Mouse (Mus musculus): ENCODE measurements around the gene Cep19. TPM values are rescaled to one million over a fixed set of nuclear protein-coding genes. Genes with fewer than 3 reads are reported as not detected.

The Cep19 gene
- polyA plus RNA-seq, 1 experiment from 2014 or later, result 18.3 TPM

DNA sequence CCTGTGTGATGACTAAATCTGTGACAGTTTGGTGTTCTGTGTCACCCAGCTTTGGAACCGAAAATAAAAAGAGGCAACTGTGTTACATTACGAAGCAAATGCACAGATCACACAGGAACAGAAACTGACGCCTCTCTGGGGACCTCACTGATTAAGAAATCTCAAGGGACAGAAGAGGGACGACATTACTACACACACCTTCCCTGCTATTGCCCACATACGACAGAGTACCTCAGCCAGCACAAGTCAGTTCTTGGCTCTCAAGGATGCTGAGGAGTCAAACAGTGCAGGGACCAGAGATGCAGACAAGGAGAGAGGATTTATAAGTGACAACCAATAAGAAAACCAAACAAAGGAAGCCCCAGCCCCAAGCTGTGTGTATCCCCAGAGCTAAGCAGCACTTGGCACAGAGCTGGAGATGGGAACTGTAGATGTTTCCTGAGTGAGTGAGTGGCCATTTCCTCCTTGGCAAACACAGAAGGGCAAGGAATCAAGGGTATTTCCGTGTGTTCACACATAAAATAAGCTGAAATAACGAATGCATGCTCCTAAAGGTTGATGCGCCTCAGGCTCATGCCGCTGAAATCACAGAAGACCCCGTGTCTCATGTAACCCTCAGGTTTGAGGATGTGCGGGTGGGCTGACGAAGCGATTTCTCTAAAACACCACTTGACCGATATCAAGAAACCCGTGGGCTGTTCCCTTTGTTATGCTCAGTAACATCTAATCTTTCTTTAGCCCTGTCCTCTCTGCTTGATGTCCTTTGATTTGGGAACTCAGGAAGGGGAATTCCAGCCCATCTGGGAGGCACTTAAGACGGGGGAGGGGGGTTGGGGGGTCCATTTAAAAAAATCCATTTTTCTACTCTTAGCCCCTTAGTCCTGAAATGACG lies 25.1 kb downstream of the Cep19 start:
- Histone ChIP-seq H3K4me2 (no peak overlapping the region), H3K9ac (no peak overlapping the region), H3K4me1 (peaks cover 4% of the 10 kb centered on the region), H3K4me3 (no peak overlapping the region), H3K27ac (replicated peaks) (peak overlapping the region; percentile 8; the same call in 1 of the 2 replicates), H3K27me3 (replicated peaks) (no peaks in the 10 kb centered on the region), H3K36me3 (no peaks in the 10 kb centered on the region), H3K9me3 (no peaks in the 10 kb centered on the region)
- no peak for ATAC-seq (ENCODE audit: extremely low read depth, insufficient number of reproducible peaks, low FRiP score, low TSS enrichment)
- WGBS, result 48% methylated on average over 17 of the region's 17 CpGs

DNA sequence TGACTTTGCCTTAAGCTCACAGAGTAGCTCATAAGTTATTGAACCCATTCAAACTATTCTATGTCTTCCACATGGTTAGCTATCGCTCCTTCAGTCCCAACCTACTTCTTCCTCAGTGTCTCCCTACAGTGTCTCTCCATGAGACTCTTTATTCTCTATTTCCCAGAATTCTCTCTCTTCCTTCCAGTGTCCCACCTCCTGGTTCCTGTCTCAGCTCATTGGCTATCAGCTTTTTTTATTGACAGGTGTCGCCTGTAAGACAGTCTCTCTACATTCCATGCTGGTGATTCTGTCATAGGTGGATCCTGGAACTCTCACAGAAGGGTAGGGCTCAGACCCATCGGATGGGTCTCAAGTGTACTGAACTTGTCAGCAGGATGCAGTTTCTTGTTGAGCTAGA lies 25.8 kb downstream of the Cep19 start:
- no peak overlapping the region for H3K9ac ChIP-seq
- no peak overlapping the region for H3K4me3 ChIP-seq
- H3K36me3 ChIP-seq, result no peaks in the 10 kb centered on the region
- H3K27ac ChIP-seq (replicated peaks), result no peak overlapping the region
- peaks cover 10% of the 10 kb centered on the region for H3K4me1 ChIP-seq
- H3K9me3 ChIP-seq, result no peaks in the 10 kb centered on the region
- H3K27me3 ChIP-seq (replicated peaks), result no peaks in the 10 kb centered on the region
- no peak for ATAC-seq (ENCODE audit: extremely low read depth, insufficient number of reproducible peaks, low FRiP score, low TSS enrichment)
- no peak overlapping the region for H3K4me2 ChIP-seq
- 81% methylated on average over 3 of the region's 3 CpGs for WGBS

DNA sequence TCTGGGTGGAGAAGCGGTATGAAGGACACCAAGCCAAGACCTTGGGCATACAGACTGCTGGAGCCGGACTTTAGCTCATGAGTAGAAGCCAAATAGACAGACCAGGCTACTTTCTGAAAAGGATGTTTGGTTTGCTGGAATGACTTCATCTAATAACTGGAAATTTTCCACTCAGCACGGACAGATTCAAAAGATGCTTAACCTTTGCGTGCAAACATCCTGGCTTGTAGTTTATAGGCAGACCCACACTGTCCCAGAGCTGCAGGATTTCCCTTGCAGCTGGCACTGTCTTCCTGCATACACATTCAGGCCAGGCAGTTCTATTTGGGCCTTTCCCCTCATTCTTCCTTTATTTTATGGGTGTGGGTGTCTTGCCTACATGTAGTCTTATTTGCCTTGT lies 27.4 kb downstream of the Cep19 start:
- Histone ChIP-seq H3K36me3 (no peaks in the 10 kb centered on the region), H3K27ac (replicated peaks) (peak overlapping the region; percentile 66), H3K4me1 (peaks cover 10% of the 10 kb centered on the region), H3K9ac (no peak overlapping the region), H3K9me3 (no peaks in the 10 kb centered on the region), H3K27me3 (replicated peaks) (no peaks in the 10 kb centered on the region), H3K4me2 (no peak overlapping the region), H3K4me3 (no peak overlapping the region)
- ATAC-seq (ENCODE audit: extremely low read depth, insufficient number of reproducible peaks, low FRiP score, low TSS enrichment), result no peak
- 71% methylated on average over 4 of the region's 4 CpGs for WGBS

DNA sequence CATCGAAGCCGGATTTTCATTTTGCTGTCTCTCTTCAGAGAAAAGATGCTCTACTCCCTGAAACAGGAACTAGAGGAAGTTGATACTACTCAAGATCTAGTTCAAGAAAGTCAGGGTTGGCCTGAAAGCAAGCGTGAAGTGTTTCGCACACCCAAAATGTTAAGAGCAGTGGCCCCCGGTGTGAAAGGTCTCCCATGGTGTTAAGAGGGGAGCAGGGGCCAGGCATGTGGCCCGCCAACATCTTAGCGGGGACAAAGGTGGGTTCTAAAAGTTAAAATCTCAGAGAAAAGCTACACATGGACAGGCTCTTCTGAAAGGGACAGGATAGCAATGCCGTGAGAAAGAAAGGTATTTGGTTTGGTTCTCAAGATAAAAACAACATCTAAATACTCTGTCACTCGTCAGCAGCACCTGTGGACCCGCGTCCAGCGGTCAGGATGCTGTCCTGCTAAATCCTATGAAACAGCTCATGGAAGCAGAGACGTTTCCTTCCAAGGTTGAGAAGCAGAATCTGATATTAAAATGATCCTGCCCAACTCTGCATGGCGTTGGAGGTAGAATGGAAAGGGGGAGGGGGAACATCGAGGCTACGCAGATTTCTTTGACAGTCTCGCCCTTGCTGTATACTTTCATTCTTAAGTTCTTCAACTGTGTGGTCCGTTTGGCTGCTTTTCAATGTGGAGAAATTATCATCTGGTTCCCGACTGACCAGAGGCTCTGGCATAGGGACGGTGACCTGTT lies 30.0 kb downstream of the Cep19 start:
- Histone ChIP-seq H3K4me2 (peak overlapping the region; percentile 66), H3K9ac (peak overlapping the region; percentile 8), H3K27ac (replicated peaks) (peak overlapping the region; percentile 61), H3K9me3 (no peaks in the 10 kb centered on the region), H3K36me3 (no peaks in the 10 kb centered on the region), H3K4me3 (peak overlapping the region; percentile 44), H3K4me1 (peaks cover 10% of the 10 kb centered on the region), H3K27me3 (replicated peaks) (no peaks in the 10 kb centered on the region)
- no peak for ATAC-seq (ENCODE audit: extremely low read depth, insufficient number of reproducible peaks, low FRiP score, low TSS enrichment)
- 54% methylated on average over 20 of the region's 20 CpGs for WGBS

DNA sequence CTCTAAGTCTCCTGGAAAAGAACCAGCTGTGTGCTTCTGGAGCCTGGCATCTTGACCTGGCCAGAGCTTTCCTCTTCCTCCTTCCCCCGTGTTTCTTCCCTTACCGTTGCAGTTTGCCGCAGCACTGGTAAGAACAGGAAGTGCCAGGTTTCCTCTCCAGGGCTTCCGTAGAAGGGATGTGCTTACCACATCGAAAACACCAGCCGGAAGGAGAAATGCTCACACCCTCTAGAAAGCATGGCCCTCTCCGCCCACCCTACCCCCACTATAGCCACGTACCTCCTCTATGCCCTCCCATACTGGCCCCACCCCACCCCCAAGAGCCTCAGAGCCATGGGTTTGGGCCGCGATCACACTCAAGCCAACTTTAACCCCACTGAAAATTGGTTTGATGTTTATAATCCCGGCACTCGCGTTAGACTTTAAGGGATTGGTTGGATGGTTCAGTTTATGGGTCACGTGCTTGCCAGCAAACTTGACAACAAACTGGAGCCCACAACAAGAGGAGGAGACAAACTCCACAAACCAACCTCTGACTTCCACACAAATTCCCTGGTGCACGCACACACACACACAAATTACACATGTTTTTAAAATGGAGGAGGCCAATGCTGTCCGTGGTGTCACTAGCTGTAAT lies 30.7 kb downstream of the Cep19 start:
- Histone ChIP-seq H3K27ac (replicated peaks) (peak overlapping the region; percentile 61), H3K36me3 (no peaks in the 10 kb centered on the region), H3K4me3 (peak overlapping the region; percentile 44), H3K27me3 (replicated peaks) (no peaks in the 10 kb centered on the region), H3K9ac (peak overlapping the region; percentile 8), H3K4me1 (peaks cover 10% of the 10 kb centered on the region), H3K4me2 (peak overlapping the region; percentile 66), H3K9me3 (no peaks in the 10 kb centered on the region)
- 48% methylated on average over 16 of the region's 16 CpGs for WGBS
- ATAC-seq (ENCODE audit: extremely low read depth, insufficient number of reproducible peaks, low FRiP score, low TSS enrichment), result no peak

DNA sequence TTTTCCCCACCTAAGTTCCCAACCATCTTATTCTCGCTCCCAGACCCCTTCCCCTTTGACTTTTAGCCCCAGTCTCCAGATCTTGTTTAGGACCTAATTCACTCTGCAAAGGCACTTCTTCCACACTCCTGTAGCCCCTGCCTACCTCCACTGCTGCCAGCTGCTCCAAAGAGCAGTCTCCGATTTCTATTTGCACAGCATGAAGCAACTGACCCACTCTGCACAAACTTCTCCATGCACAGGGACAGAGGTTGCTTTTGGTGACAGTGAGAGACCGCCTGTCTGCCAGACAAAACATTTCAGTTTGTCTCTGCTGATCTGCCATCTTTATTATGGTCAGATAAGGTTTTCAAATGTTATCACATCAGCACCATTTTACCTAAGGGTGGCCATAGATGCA lies 33.5 kb downstream of the Cep19 start:
- Histone ChIP-seq H3K9me3 (no peaks in the 10 kb centered on the region), H3K36me3 (no peaks in the 10 kb centered on the region), H3K9ac (no peak overlapping the region), H3K27me3 (replicated peaks) (no peaks in the 10 kb centered on the region), H3K4me3 (no peak overlapping the region), H3K4me2 (no peak overlapping the region), H3K27ac (replicated peaks) (no peak overlapping the region), H3K4me1 (peaks cover 10% of the 10 kb centered on the region)
- no peak for ATAC-seq (ENCODE audit: extremely low read depth, insufficient number of reproducible peaks, low FRiP score, low TSS enrichment)
- WGBS, result 75% methylated on average over 3 of the region's 3 CpGs

DNA sequence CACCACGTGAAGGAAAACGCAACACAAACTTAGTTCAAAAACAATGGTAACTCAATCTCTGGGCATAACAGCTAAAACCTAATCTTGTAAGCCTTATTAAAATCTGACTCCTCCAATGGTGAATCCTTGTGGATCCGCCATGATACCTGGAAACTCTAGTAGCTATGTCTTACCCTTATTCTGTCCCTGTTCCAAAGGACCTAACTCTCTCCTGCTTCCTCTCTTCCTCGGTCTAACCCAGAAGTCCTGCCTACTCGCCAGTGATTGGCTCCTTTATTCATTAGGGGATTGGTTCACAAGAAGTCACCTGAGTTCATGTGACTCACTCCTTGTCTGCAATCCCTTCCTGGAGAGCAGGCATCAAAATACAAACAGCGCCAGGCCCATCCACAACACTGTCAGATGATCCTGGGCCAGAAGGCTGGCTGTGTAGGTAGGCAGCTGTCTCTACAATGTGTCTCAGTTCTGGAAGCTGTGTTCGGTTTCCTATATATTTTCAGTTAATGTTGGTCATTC lies 36.3 kb downstream of the Cep19 start:
- no peaks in the 10 kb centered on the region; the same call in 1 of the 2 replicates for H3K27me3 ChIP-seq (replicated peaks)
- WGBS, result 69% methylated on average over 7 of the region's 7 CpGs
- no peak overlapping the region for H3K4me3 ChIP-seq
- no peak for ATAC-seq (ENCODE audit: extremely low read depth, insufficient number of reproducible peaks, low FRiP score, low TSS enrichment)
- H3K9ac ChIP-seq, result no peak overlapping the region
- no peaks in the 10 kb centered on the region for H3K36me3 ChIP-seq
- H3K4me1 ChIP-seq, result no peaks in the 10 kb centered on the region
- no peak overlapping the region for H3K27ac ChIP-seq (replicated peaks)
- no peaks in the 10 kb centered on the region for H3K9me3 ChIP-seq
- H3K4me2 ChIP-seq, result no peak overlapping the region

DNA sequence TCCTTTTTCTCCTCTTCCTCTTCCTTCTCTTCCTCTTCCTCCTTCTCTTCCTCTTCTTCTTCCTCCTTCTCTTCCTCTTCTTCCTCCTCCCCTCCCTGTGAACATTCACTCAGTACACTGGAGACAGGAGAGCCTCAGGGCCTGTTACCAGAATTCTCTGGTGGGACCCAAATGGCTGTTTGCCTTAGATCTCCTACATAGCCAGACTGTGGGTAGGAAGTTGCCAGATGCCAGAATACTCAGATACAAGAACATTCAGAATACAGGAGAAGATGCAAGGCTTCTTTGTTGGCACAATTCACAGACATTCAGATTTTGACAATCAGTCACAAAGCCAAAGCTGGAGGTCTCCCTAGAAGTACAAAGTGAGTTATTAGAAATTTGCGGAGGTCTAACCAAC lies 39.4 kb downstream of the Cep19 start:
- Histone ChIP-seq H3K4me1 (no peaks in the 10 kb centered on the region), H3K9ac (no peak overlapping the region), H3K36me3 (peaks cover 13% of the 10 kb centered on the region), H3K9me3 (no peaks in the 10 kb centered on the region), H3K4me3 (no peak overlapping the region), H3K27me3 (replicated peaks) (no peaks in the 10 kb centered on the region; the same call in 1 of the 2 replicates), H3K27ac (replicated peaks) (no peak overlapping the region), H3K4me2 (no peak overlapping the region)
- WGBS, result 89% methylated on average over 1 of the region's 1 CpGs
- no peak for ATAC-seq (ENCODE audit: extremely low read depth, insufficient number of reproducible peaks, low FRiP score, low TSS enrichment)

DNA sequence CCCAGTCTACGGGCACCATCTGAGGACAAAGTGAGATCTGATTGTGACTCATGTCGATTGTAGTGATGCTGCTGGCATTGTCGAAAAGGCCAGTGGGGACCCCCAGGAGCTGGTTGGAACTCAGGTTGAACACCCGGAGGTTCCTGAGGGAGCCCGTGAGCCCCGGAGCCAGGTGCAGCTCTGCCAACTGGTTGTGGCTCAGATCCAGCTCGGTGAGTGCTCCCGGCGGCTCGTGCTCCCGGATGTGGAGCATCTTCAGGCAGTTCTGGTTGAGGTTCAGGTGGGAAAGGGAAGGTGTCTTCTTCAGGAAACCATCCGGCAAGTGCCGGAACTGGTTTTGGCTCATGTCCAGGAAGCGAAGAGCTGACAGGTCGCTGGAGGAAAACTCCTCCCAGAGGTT lies 44.2 kb downstream of the Cep19 start:
- Histone ChIP-seq H3K9ac (no peak overlapping the region), H3K9me3 (no peaks in the 10 kb centered on the region), H3K4me2 (no peak overlapping the region), H3K27ac (replicated peaks) (no peak overlapping the region), H3K4me1 (no peaks in the 10 kb centered on the region), H3K4me3 (no peak overlapping the region), H3K27me3 (replicated peaks) (no peaks in the 10 kb centered on the region; the same call in 1 of the 2 replicates), H3K36me3 (peaks cover 25% of the 10 kb centered on the region)
- WGBS, result 87% methylated on average over 15 of the region's 15 CpGs
- ATAC-seq (ENCODE audit: extremely low read depth, insufficient number of reproducible peaks, low FRiP score, low TSS enrichment), result no peak

DNA sequence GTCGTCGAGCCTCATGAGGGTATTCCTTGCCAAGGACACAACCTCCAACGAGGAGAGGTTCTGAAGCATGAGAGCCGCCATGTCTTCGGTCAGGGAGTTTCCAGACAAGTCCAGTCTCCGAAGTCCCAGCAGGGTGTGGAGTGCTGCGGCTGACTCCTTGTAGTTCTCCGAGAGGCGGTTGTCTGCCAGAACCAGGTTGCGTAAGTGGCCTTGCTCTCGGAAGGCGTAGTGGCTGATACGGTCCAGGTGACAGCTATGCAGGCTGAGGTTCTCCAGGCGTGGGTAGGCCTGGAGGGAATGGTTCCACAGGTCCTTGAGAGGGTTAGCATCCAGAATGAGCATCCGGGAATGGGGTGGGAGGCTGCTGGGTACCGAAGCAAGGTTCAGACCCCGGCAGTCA lies 45.0 kb downstream of the Cep19 start:
- H3K9me3 ChIP-seq, result no peaks in the 10 kb centered on the region
- H3K4me2 ChIP-seq, result no peak overlapping the region
- peaks cover 25% of the 10 kb centered on the region for H3K36me3 ChIP-seq
- H3K27me3 ChIP-seq (replicated peaks), result no peaks in the 10 kb centered on the region
- H3K4me3 ChIP-seq, result no peak overlapping the region
- 86% methylated on average over 17 of the region's 17 CpGs for WGBS
- no peak overlapping the region for H3K27ac ChIP-seq (replicated peaks)
- no peak overlapping the region for H3K9ac ChIP-seq
- no peaks in the 10 kb centered on the region for H3K4me1 ChIP-seq
- ATAC-seq (ENCODE audit: extremely low read depth, insufficient number of reproducible peaks, low FRiP score, low TSS enrichment), result no peak

DNA sequence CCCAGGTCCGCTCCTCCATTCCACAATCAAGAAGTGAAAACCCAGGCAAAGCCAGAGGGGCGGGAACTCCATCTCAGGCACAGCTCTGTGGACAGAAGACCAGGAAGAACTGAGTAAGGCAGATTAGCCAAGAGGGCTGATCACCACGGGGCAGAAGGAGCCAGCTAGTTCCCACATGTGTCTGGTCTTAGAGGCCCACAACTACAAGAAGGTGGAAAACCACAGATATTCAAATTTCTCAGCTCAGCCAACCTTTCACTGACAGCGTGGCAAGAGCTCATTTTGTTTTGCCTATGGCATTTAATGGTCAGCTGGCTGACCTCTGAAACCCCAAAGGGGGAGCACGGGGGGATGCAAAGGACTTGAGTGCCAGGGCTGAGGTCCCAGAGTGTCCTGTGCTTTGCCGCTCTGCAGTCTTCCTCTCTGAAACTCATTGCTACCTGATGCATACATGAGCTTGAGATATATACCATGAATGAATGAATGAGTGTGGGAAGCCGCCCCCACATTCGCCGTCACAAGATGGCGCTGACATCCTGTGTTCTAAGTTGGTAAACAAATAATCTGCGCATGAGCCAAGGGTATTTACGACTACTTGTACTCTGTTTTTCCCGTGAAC lies 48.1 kb downstream of the Cep19 start:
- peak; percentile 31; the same call in 1 of the 2 replicates for ATAC-seq (ENCODE audit: extremely low read depth, insufficient number of reproducible peaks, low FRiP score, low TSS enrichment)

More for the DNA sequence above, 48.1 kb downstream of the Cep19 start:
- H3K9me3 ChIP-seq, result no peaks in the 10 kb centered on the region
- H3K27ac ChIP-seq (replicated peaks), result no peak overlapping the region
- H3K4me1 ChIP-seq, result no peaks in the 10 kb centered on the region
- 54% methylated on average over 11 of the region's 13 CpGs for WGBS
- H3K4me2 ChIP-seq, result peak overlapping the region; percentile 50
- peaks cover 25% of the 10 kb centered on the region for H3K36me3 ChIP-seq
- peak overlapping the region; percentile 5; the same call in 1 of the 2 replicates for H3K4me3 ChIP-seq
- H3K9ac ChIP-seq, result no peak overlapping the region
- no peaks in the 10 kb centered on the region for H3K27me3 ChIP-seq (replicated peaks)
